Mouse (Mus musculus) stomach, postnatal 0 days (tissue): ENCODE measurements around the gene Kcnmb1. TPM values are rescaled to one million over a fixed set of nuclear protein-coding genes. Genes with fewer than 3 reads are reported as not detected.
A peak's percentile ranks its signal among the peaks of the same experiment; 100 is the strongest.

ENCODE experiments used
- ATAC-seq: fragments of 200-750 bp; cut with Nextera tagmentation; 2 replicates; pipeline ENCODE4 v1.8.0; 2017; ENCODE audit not compliant: low FRiP score, low TSS enrichment
- DNase-seq: peaks from one replicate; pipeline ENCODE4 v3.0.0-alpha.2; 2016; ENCODE audit warnings: low spot score
- H3K27ac ChIP-seq: fragments of 300-500 bp; sonication (generic); replicated peaks from 2 replicates; pipeline ENCODE4 v1.5.1; 2014; ENCODE audit warnings: mild to moderate bottlenecking, control low read depth
- H3K27me3 ChIP-seq: fragments of 300-500 bp; sonication (generic); 2 replicates; pipeline ENCODE4 v1.6.1; 2014; ENCODE audit warnings: low read length; ENCODE audit not compliant: control insufficient read depth, insufficient read depth
- H3K36me3 ChIP-seq: fragments of 300-500 bp; sonication (generic); 2 replicates; pipeline ENCODE4 v1.6.1; 2014; ENCODE audit warnings: low read length, mixed read lengths; ENCODE audit not compliant: control insufficient read depth, insufficient read depth
- H3K4me1 ChIP-seq: fragments of 300-500 bp; sonication (generic); replicated peaks from 2 replicates; pipeline ENCODE4 v1.6.1; 2014; ENCODE audit warnings: antibody characterized with exemption; ENCODE audit not compliant: control insufficient read depth, insufficient read depth
- H3K4me2 ChIP-seq: fragments of 300-500 bp; sonication (generic); replicated peaks from 2 replicates; pipeline ENCODE4 v1.6.1; 2014; ENCODE audit warnings: low read depth, mild to moderate bottlenecking, control low read depth, moderate library complexity
- H3K4me3 ChIP-seq: fragments of 300-500 bp; sonication (generic); 2 replicates; pipeline ENCODE4 v1.5.1; 2014; ENCODE audit warnings: low read depth, low read length, control low read depth
- H3K9ac ChIP-seq: fragments of 300-500 bp; sonication (generic); 2 replicates; pipeline ENCODE4 v1.6.1; 2014; ENCODE audit warnings: mild to moderate bottlenecking, low read length, control low read depth, mixed read lengths
- H3K9me3 ChIP-seq: fragments of 300-500 bp; sonication (generic); 2 replicates; pipeline ENCODE4 v1.6.1; 2016; ENCODE audit warnings: low read length; ENCODE audit not compliant: control insufficient read depth
- CTCF ChIP-seq: IDR thresholded peaks from 2 replicates; pipeline ENCODE4 v1.5.1; 2016; ENCODE audit warnings: antibody characterized with exemption, low read depth, mild to moderate bottlenecking, moderate library complexity
- EP300 ChIP-seq: optimal IDR thresholded peaks from 2 replicates; pipeline ENCODE3; 2016; ENCODE audit warnings: antibody characterized with exemption
- WGBS: fragments of 180-500 bp; shearing (Covaris S2); extraction: QIAGEN DNeasy Blood & Tissue Kit; methylation state at CpG from one replicate; pipeline ENCODE4 v1.1.7; 2014; 5-methylcytosine and 5-hydroxymethylcytosine counted together
- polyA plus RNA-seq: library from polyadenylated mRNA; unstranded; fragments of >200 nt; fragmentation: Nextera tagmentation; extraction: Ambion mirVana; gene quantifications from 2 replicates; pipeline ENCODE4 v1.2.1, GENCODE M21; 2015

Kcnmb1 gene
- polyA plus RNA-seq, 1 experiment from 2014 or later, result 3.3 TPM

DNA sequence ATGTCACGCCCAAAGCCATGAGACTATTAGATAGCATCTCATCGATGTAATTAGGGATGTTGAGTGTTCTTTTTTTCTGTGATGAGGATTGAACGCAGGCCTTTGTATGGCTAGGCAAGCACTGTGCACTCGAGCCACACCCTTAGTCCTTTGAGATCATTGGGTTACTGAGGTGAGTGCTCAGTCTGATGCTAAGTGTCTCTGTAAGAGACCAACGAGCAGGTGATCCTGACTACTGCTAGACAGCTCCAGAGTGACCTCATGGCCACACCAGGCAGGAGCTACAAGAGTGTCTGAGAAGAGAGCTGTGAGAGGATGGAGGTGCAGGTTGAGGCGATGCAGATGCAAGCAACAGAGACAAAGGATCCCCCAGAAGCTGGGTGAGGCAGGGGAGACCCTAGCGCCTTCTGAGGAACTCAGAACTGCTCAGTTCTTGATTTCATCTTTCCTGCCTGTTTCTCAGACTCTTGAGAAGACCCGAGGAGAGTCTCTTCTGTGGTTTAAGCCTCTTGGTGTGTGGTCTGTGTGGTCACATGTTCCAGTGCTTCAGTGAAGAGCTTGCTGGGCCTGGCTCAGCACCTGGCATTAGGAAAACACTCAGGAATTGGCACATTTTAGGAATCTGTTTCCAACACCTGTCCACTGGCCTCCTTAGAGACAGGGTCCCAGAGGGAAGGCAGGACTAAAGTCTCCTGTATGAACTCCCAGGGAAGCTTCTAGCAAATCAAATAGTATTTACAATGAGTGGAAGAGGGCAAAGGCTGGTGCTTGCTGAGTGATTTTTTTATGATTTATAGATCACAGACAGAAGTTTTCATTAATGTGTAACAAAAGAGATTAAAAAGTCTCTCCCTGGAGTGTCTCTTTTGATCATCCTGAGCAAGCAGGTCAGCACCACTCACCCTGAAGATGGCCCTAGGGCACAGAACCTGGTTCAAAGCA, 10.9 kb upstream of the Kcnmb1 start:
- Histone ChIP-seq H3K27me3 (no peaks in the 10 kb centered on the region), H3K36me3 (no peaks in the 10 kb centered on the region), H3K9ac (no peak overlapping the region), H3K4me3 (no peak overlapping the region), H3K9me3 (no peaks in the 10 kb centered on the region), H3K4me1 (no peaks in the 10 kb centered on the region), H3K4me2 (no peak overlapping the region), H3K27ac (no peak overlapping the region)
- TF ChIP-seq EP300 (no peak), CTCF (no peak)
- ATAC-seq (no peak), DNase-seq (no peak)
- 73% methylated on average over 8 of the region's 8 CpGs for WGBS

DNA sequence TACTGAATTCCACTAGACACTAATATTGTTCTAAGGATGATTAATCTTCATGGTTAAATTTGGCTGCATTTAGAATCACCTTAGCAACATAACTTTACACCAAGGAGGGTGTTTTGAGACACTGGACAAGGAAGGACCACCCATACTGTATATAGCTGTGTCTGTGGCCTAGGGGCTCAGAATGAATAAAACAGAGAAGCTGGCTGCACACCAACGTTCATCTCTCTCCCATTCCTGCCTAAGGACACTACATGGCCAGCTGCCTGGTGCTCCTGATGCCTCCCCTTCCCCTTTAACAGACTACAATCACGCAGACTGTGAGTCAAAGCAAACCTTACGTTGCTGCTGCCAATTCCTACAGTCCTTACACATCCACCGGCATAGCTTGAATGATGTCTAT, 6.8 kb upstream of the Kcnmb1 start:
- DNase-seq (no peak), ATAC-seq (no peak)
- Histone ChIP-seq H3K27me3 (no peaks in the 10 kb centered on the region), H3K4me2 (no peak overlapping the region), H3K4me1 (no peaks in the 10 kb centered on the region), H3K27ac (no peak overlapping the region), H3K36me3 (no peaks in the 10 kb centered on the region), H3K9ac (no peak overlapping the region), H3K9me3 (no peaks in the 10 kb centered on the region), H3K4me3 (no peak overlapping the region)
- WGBS, result 52% methylated on average over 4 of the region's 4 CpGs
- TF ChIP-seq EP300 (no peak), CTCF (no peak)

DNA sequence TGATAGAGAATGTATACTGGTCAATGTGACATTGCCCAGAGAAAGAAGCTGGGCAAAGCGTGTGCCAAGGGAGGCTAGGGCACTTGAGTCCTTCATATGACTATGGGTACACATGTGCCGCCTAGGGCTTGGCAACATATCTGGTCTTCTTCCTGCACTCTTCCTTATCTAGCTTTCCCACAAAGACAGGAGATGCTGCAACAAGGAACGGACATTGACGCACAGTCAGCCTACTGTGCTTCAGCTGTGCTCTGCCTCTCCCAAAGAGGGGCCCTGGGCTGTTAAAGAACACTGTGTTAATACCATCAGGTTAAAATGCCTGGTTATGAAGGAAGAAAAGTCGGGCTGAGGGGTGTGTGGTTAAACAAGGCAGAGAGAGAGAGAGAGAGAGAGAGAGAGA, 6.2 kb upstream of the Kcnmb1 start:
- DNase-seq, result no peak
- ATAC-seq, result no peak
- Histone ChIP-seq H3K9ac (no peak overlapping the region), H3K27me3 (no peaks in the 10 kb centered on the region), H3K9me3 (no peaks in the 10 kb centered on the region), H3K4me3 (no peak overlapping the region), H3K36me3 (no peaks in the 10 kb centered on the region), H3K4me1 (no peaks in the 10 kb centered on the region), H3K4me2 (no peak overlapping the region), H3K27ac (no peak overlapping the region)
- 77% methylated on average over 5 of the region's 5 CpGs for WGBS
- TF ChIP-seq CTCF, result no peak

DNA sequence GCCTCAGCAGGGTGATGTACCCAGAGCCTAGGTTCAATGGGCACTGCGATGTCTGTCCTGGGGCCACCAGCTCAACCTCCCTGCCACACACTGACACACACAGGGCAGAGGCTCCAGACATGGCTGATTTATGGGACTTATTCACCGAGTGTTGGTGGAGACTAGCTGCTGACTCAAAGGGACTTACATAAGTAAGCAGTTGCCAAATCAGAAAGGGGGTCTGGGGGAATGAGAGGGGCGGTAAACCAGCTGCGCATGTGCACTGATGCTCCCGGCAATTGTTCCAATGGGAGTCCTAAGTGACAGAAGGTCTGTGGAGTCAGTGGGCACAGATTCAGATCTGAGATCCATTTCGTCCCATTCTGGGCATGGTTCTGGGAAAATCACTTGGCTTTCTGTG, 5.2 kb upstream of the Kcnmb1 start:
- Histone ChIP-seq H3K4me2 (no peak overlapping the region), H3K36me3 (no peaks in the 10 kb centered on the region), H3K27me3 (no peaks in the 10 kb centered on the region), H3K9me3 (no peaks in the 10 kb centered on the region), H3K4me3 (no peak overlapping the region), H3K27ac (no peak overlapping the region), H3K9ac (no peak overlapping the region), H3K4me1 (no peaks in the 10 kb centered on the region)
- ATAC-seq (no peak), DNase-seq (no peak)
- no peak for TF ChIP-seq EP300
- TF ChIP-seq CTCF, result no peak
- WGBS, result 76% methylated on average over 6 of the region's 6 CpGs

DNA sequence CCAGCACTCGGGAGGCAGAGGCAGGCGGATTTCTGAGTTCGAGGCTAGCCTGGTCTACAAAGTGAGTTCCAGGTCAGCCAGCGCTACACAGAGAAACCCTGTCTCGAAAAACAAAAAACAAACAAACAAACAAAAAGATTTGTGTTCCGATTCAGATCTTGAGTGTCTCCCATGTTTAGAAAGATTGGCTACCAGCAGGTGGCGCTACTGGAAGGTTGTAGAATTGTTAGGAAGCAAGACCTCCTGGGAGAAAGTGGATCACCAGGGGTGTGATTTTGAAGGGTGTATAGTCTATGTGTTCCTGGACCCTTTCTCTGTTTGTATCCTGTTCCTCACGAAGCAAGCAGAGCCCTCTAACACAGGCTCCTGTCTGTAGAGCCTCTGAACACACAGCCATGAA, 4.1 kb upstream of the Kcnmb1 start:
- H3K9me3 ChIP-seq, result no peaks in the 10 kb centered on the region
- ATAC-seq (no peak), DNase-seq (peak; percentile 20)
- WGBS, result 73% methylated on average over 8 of the region's 8 CpGs
- no peak overlapping the region for H3K27ac ChIP-seq
- H3K36me3 ChIP-seq, result no peaks in the 10 kb centered on the region
- no peak overlapping the region for H3K4me3 ChIP-seq
- H3K27me3 ChIP-seq, result no peaks in the 10 kb centered on the region
- no peaks in the 10 kb centered on the region for H3K4me1 ChIP-seq
- no peak overlapping the region for H3K4me2 ChIP-seq
- TF ChIP-seq EP300 (no peak), CTCF (peak; percentile 70)
- H3K9ac ChIP-seq, result no peak overlapping the region

DNA sequence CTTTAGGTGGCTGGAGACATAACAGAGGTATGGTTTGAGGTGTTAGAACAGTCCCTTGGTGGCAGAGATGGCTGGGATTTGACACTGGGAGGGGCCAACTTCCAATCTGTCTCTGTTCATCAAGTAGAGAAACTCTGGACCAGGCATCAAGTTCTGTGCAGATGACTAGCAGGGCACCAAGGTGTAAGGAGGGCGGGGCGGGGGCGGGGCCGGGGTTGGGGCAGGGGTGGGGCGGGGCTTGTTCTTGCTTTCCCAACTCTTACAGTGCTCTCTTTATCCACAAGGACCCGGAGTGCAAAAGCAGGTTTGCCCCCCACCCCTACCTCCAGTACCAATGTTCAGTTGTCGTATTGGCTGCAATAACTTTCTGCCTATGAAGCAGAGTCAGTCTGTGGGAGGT, 635 bp upstream of the Kcnmb1 start:
- Histone ChIP-seq H3K27ac (peak overlapping the region; percentile 87), H3K36me3 (no peaks in the 10 kb centered on the region), H3K27me3 (no peaks in the 10 kb centered on the region), H3K9me3 (no peaks in the 10 kb centered on the region), H3K4me2 (no peak overlapping the region), H3K4me1 (no peaks in the 10 kb centered on the region), H3K9ac (no peak overlapping the region; the same call in 1 of the 2 replicates), H3K4me3 (no peak overlapping the region)
- no peak for TF ChIP-seq EP300
- TF ChIP-seq CTCF, result no peak
- DNase-seq, result no peak
- WGBS, result 53% methylated on average over 2 of the region's 7 CpGs
- no peak for ATAC-seq
